Mouse (Mus musculus): ENCODE measurements around the gene Fzd1. TPM values are rescaled to one million over a fixed set of nuclear protein-coding genes. Genes with fewer than 3 reads are reported as not detected.

The Fzd1 gene
- total and polyA plus RNA-seq, 3 experiments, result not detected

- in situ Hi-C loops (cut with MboI; ENCODE audit: low pct_ligation_motif_present, low pct_unique_long_range_greater_than_20kb, low sequenced_read_pairs) (no loop called here), dilution Hi-C loops (cut with MboI; ENCODE audit: extremely low pct_ligation_motif_present, extremely low pct_unique_long_range_greater_than_20kb, low sequenced_read_pairs) (no loop called here)
- Histone ChIP-seq H3K9me3 (replicated peaks; ENCODE audit: low read length) (peaks cover 2% of the 10 kb centered on the region), H3K27me3 (replicated peaks) (no peaks in the 10 kb centered on the region), H3K9ac (ENCODE audit: insufficient read depth, low read depth) (no peak overlapping the region), H3K4me3 (replicated peaks in 1 of 3; ENCODE audit: low read depth in 2 of 3, low read length in 2 of 3, poor library complexity in 1 of 3) (no peak overlapping the region), H3K36me3 (replicated peaks in 1 of 2; ENCODE audit: control insufficient read depth in 1 of 2, insufficient read depth in 1 of 2, low read length in 1 of 2) (no peaks in the 10 kb centered on the region), H3K79me2 (replicated peaks; ENCODE audit: control insufficient read depth, extremely low read depth, insufficient read depth, poor library complexity, severe bottlenecking) (no peaks in the 10 kb centered on the region), H3K4me1 (ENCODE audit: control insufficient read depth in 1 of 2, insufficient read depth in 2 of 2) (peaks cover 0 to 8% of the 10 kb centered on the region in 2 experiments; a peak in 2 of 4 replicates), H3K27ac (ENCODE audit: insufficient read depth, low read depth) (no peak overlapping the region), H3K4me2 (ENCODE audit: insufficient read depth, low read depth, poor library complexity, severe bottlenecking) (no peak overlapping the region)
- TF ChIP-seq RCOR1 (conservative IDR thresholded peaks at IDR 0.05; ENCODE audit: low read depth, low read length) (no peak), E2F4 (IDR thresholded peaks at IDR 0.05; ENCODE audit: insufficient replicate concordance, low read depth, low read length) (no peak), BHLHE40 (IDR thresholded peaks at IDR 0.05; ENCODE audit: low read depth, low read length) (no peak), MEF2A (IDR thresholded peaks at IDR 0.05; ENCODE audit: borderline replicate concordance, low read depth, low read length) (no peak), CHD2 (IDR thresholded peaks at IDR 0.05; ENCODE audit: low read length) (no peak), CHD1 (IDR thresholded peaks at IDR 0.05; ENCODE audit: low read depth, low read length) (no peak)
- no peak for DNase-seq (ENCODE audit: extremely low read depth)
Observed at GRCm38 (mm10) chr5:4788484-4788883, 30.6 kb upstream of the Fzd1 start.

GRCm38 (mm10) chr5:4786816-4787215 lies 29.0 kb upstream of the Fzd1 start:
- dilution Hi-C loops (cut with MboI; ENCODE audit: extremely low pct_ligation_motif_present, extremely low pct_unique_long_range_greater_than_20kb, low sequenced_read_pairs) (no loop called here), in situ Hi-C loops (cut with MboI; ENCODE audit: low pct_ligation_motif_present, low pct_unique_long_range_greater_than_20kb, low sequenced_read_pairs) (no loop called here)
- H3K27ac ChIP-seq (ENCODE audit: insufficient read depth, low read depth), result no peak overlapping the region
- H3K9me3 ChIP-seq (replicated peaks; ENCODE audit: low read length), result no peaks in the 10 kb centered on the region
- no peaks in the 10 kb centered on the region for H3K27me3 ChIP-seq (replicated peaks)
- H3K4me1 ChIP-seq (ENCODE audit: control insufficient read depth in 1 of 2, insufficient read depth in 2 of 2), result peaks cover 0 to 11% of the 10 kb centered on the region in 2 experiments; a peak in 3 of 4 replicates
- no peaks in the 10 kb centered on the region for H3K36me3 ChIP-seq (replicated peaks in 1 of 2; ENCODE audit: control insufficient read depth in 1 of 2, insufficient read depth in 1 of 2, low read length in 1 of 2)
- no peak overlapping the region for H3K4me3 ChIP-seq (replicated peaks in 1 of 3; ENCODE audit: low read depth in 2 of 3, low read length in 2 of 3, poor library complexity in 1 of 3)
- no peak for TF ChIP-seq CHD2 (IDR thresholded peaks at IDR 0.05; ENCODE audit: low read length)
- TF ChIP-seq TBP (conservative IDR thresholded peaks at IDR 0.05; ENCODE audit: low read depth, low read length), result no peak
- TF ChIP-seq NELFE (IDR thresholded peaks at IDR 0.05; ENCODE audit: low read depth, low read length), result no peak
- no peak for TF ChIP-seq SMC3 (IDR thresholded peaks at IDR 0.05; ENCODE audit: low read depth, low read length)
- no peak for TF ChIP-seq MAFK (IDR thresholded peaks at IDR 0.05; ENCODE audit: insufficient replicate concordance, low read length)
- no peak for TF ChIP-seq E2F4 (IDR thresholded peaks at IDR 0.05; ENCODE audit: insufficient replicate concordance, low read depth, low read length)
- no peak for TF ChIP-seq POLR2AphosphoS2 (IDR thresholded peaks at IDR 0.05; ENCODE audit: low read depth, low read length)
- no peak for TF ChIP-seq MEF2A (IDR thresholded peaks at IDR 0.05; ENCODE audit: borderline replicate concordance, low read depth, low read length)
- no peak for TF ChIP-seq JUND (conservative IDR thresholded peaks at IDR 0.05; ENCODE audit: low read depth, low read length)
- TF ChIP-seq BHLHE40 (IDR thresholded peaks at IDR 0.05; ENCODE audit: low read depth, low read length), result no peak
- TF ChIP-seq ZKSCAN1 (IDR thresholded peaks at IDR 0.05; ENCODE audit: borderline replicate concordance, low read depth, low read length), result no peak
- no peak for TF ChIP-seq MAZ (IDR thresholded peaks at IDR 0.05; ENCODE audit: low read depth, low read length)
- no peak for TF ChIP-seq ZC3H11A (IDR thresholded peaks at IDR 0.05; ENCODE audit: low read depth, low read length)
- no peak for TF ChIP-seq USF2 (conservative IDR thresholded peaks at IDR 0.05; ENCODE audit: low read depth, low read length)
- no peak for TF ChIP-seq NRF1 (IDR thresholded peaks at IDR 0.05; ENCODE audit: low read depth, low read length)
- TF ChIP-seq TCF12 (IDR thresholded peaks at IDR 0.05; ENCODE audit: low read depth, low read length), result no peak
- no peak for TF ChIP-seq CHD1 (IDR thresholded peaks at IDR 0.05; ENCODE audit: low read depth, low read length)
- no peak overlapping the region for H3K4me2 ChIP-seq (ENCODE audit: insufficient read depth, low read depth, poor library complexity, severe bottlenecking)
- H3K9ac ChIP-seq (ENCODE audit: insufficient read depth, low read depth), result no peak overlapping the region
- H3K79me2 ChIP-seq (replicated peaks; ENCODE audit: control insufficient read depth, extremely low read depth, insufficient read depth, poor library complexity, severe bottlenecking), result no peaks in the 10 kb centered on the region
- DNase-seq (ENCODE audit: extremely low read depth), result no peak

Measured in CH12.LX (cell line).